Mouse (Mus musculus) kidney, adult 10 weeks (tissue): ENCODE results near the gene Pfdn4. TPM values are rescaled to one million over a fixed set of nuclear protein-coding genes. Genes with fewer than 3 reads are reported as not detected.

ENCODE experiments used
- polyA plus RNA-seq: library from polyadenylated mRNA; stranded (reverse); fragments of 350-450 nt; fragmentation: Illumina TruSeq; extraction: RNeasy Lipid Tissue Mini Kit (QIAGEN cat#74804); gene quantifications from one replicate; pipeline ENCODE4 v1.2.3, GENCODE M21; 2014; ENCODE audit warnings: low read depth, low replicate concordance

Pfdn4 gene
- 46.3 TPM for polyA plus RNA-seq

DNA sequence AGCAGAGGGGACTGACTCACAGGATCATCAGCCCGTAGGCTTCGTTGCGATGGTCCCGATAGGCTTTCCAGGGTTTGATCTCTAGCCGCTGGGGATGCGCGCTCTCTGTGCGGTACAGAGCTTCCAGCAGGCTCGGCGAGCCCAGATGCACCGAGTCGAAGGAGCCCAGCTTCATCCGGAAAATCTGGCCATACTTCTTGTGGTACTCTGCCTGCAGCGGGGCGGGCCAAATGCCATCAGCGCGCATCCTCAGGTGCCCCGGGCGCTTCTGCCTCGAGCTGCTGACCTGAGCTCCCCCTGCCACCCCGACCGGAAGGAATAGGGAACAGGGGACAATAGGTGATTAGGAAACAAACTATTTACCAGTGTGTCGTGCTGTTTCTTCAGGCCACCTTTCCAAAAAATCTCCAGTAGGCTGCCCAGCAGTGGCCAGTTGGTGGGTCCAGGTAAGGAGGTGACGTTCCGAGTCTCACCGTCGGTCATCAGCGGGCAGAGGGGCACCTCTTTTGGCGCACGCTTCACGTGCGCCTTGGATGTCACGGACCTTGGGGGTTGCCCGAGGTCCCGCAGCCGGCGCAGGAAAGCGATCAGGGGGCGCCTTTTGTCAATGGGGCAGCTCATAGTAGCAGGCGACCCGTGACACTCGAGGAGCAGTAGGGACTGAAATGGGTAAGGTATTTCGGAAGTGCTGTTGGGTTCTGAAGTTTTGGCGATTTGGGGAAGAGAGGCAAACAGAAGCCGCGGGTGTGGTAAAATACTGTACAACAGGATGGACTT is at the start of gene Pfdn4:
Pfdn4 (plus strand) TSS at position 275 of the 777 bp plus-strand sequence.

DNA sequence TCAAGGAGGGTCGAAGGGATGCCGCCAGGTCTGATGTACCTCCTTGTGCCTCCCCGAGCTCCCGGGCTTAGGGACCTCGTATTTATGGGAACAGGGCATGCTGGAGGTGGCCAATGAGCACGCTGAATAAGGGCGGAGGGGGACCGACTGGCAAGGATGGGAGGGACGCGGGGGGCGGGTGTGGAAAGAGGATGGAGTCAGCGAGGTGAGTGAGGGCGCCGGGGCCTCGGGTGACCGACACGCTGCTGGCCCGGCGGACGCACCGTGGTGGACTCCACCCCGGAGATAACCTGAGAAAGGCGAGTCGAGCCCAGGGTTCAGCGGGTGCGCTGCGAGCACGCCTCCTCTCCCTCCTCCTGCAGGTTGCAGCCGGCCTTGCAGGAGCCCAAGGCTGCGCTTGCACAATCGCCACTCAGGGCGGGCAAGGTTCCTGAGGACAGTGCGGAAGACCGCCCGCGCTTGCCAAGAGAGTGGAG is 901 bp downstream of the Pfdn4 start, which contains the start of gene Cyp24a1:
Cyp24a1 (minus strand) TSS at position 55 of the 476 bp plus-strand sequence.

Other genes starting within 250 kb of the Pfdn4 start
- 0.44 TPM for gene Bcas1, start 68.6 kb upstream of the Pfdn4 start, polyA plus RNA-seq
- 43.9 TPM for gene Cyp24a1, start 717 bp downstream of the Pfdn4 start, polyA plus RNA-seq
- not detected for gene 4930470P17Rik, start 105.6 kb downstream of the Pfdn4 start, polyA plus RNA-seq
- not detected for gene Dok5, start 235.4 kb downstream of the Pfdn4 start, polyA plus RNA-seq